Mouse (Mus musculus) thymus, postnatal 0 days (tissue): Measurements from ENCODE around the gene Grcc10. TPM values are rescaled to one million over a fixed set of nuclear protein-coding genes. Genes with fewer than 3 reads are reported as not detected.

Experiments
- DNase-seq: peaks from one replicate; pipeline ENCODE4 v3.0.0-alpha.2; 2015; ENCODE audit warnings: low spot score
- polyA plus RNA-seq: library from polyadenylated mRNA; unstranded; fragments of >200 nt; fragmentation: Nextera tagmentation; extraction: Ambion mirVana; gene quantifications from 2 replicates; pipeline ENCODE4 v1.2.1, GENCODE M21; 2015

Gene Grcc10
- polyA plus RNA-seq, 1 experiment from 2014 or later = 541 TPM

GRCm38 (mm10) chr6:124732476-124733370 is 8.5 kb downstream of the Grcc10 start:
- DNase-seq = peak; percentile 80

DNA sequence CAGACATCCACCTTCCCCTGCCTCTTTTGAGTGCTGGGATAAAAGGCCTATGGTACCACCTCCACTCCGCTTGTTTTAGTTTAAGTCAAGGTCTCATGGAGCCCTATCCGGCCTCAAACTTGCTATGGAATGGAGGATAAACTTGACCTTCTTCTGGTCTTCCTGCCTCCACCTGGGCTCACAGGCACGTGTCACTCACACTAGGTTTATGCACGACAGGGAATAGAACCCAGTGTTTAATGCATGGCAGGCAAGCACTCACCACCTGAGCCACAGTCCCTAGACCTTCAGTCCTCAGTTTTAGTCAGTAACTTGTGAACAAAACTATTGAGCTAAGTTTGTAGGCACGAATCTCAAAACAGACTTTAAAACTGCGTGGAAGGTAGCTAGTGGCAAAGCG is 10.1 kb downstream of the Grcc10 start:
- DNase-seq = no peak

DNA sequence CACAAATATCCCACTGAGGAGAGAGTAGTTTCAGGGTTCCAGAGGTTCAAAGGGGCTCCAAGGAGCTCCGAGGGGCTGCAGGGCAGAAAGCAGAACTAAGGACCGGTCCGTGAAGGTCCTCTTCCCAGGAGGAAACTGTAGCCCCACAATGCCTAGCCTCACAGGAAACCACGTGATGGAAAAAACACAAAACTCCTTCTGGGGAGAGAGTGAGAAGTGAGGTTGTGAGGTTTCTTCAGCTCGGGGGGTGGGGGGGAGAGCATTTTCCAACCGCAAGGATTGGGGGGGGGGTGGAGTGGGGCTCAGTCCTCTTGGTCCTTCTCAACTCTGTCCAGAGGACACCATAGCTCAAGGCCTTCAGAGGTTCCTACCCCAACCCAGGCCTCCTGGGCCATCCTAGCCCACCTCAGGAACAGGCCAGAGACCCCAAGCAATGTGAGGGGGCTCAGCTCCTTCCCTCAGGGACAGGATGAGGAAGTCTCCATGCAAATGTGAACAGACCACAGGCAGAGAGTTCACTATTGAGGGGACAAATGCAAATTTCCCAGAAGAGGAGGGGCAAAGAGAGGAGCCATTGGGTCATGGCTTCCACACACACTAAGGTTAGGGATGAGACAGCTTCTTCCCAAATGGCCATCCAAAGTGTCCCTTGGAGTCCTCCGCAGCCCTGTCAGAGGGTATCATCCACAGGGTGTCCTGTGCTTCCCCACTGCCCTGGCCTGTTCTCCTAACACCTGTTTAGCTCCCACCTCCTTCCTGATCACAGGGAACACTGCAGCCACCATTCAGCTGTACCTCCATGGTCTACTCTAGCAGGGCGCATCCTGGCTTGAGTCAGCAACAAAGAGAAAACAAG is 11.1 kb downstream of the Grcc10 start:
- peak; percentile 62 for DNase-seq

GRCm38 (mm10) chr6:124728621-124729020 is 12.6 kb downstream of the Grcc10 start:
- DNase-seq = no peak

- DNase-seq = no peak
These were observed 16.7 kb downstream of the Grcc10 start for GRCm38 (mm10) chr6:124724472-124724871.

DNA sequence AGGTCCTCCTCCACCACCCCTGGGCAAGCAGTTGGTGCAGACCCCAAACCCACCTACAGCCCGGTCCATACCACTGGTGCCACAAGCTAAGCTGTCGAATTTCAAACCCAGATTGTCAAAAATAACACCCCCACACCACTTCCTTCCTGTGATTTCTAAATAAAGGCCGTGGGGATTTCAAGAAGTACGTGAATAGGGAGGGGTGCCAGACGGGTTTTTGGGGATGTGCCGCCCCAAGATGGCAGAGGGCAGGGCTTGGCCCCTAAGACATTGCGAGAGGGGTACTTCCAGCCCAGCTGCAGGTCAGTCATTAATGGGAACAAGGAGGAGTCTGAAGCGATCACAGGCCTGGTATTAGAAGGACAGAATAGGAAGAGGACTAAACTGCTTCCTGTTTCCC is 17.6 kb downstream of the Grcc10 start:
- DNase-seq = no peak

DNA sequence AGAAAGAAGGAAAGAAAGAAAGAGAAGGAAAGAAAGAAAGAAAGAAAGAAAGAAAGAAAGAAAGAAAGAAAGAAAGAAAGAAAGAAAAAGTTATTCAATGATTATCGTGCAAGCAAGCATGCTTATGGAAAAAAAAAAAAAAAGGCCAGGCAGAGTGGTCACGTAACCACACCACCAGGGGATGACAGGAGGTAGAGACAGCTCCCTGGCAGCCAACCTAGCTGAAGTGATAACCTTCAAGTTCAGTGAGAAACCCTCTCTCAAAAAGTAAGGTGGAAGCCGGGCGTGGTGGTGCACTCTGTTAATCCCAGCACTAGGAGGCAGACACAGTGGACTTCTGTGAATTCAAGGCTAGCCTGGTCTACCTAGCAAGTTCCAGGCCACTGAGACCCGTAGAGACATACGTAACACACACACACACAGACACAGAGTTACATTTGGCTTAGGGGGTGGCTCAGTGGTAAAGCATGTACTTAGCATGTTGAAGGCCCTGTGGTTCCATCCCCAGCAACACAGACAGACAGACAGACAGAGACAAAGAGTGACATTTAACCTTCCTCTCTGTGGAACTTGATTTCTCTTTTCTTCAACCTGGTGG is 18.2 kb downstream of the Grcc10 start:
- DNase-seq = no peak

DNA sequence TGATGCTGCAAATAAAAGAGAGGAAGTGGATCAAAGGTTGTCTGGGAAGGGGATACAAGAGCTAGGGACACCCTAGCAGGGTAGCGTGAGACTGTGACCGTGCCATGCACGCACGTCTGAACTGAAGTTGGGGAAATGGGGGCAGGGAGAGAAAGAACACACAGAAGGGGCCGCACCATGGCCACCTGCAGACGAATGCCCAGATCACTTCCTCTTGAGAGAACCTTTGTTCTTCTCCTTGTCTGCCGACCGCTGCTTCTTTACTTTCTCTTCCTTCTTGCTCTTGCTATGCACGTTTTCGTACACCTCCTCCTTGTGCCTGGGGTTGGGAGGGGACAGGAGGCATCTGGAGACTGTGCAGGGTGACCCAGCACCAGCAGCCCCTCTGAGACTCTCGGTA is 20.3 kb downstream of the Grcc10 start:
- peak; percentile 73 for DNase-seq

DNA sequence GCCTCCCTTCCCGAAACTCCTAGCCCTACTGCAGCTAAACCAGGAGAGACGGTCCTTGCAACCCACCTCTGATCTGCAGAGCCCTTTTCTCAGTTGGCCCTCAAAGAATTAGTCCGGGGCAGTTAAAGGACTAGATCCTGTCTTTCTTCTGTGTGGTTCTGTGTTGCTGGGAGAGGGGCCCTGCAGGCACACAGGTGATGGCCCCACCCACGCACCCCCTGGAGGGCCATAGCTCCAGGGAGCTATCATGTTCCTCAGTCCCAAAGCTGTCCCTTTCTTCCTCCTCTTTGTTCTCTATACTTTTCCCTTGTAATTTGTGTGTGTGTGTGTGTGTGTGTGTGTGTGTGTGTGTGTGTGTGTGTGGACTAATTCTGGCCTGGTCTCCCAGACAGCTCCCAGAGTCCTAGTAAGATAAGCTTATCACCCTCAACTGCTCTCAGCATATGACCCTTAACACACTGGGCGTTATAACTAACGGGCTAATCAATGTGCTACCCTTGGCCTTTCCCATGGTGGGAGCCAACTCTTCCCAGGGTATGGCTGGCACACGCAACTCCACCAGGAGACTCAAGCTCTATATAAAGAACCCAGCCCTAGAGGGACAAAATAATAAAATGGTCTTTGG is 21.7 kb downstream of the Grcc10 start:
- DNase-seq = no peak

DNA sequence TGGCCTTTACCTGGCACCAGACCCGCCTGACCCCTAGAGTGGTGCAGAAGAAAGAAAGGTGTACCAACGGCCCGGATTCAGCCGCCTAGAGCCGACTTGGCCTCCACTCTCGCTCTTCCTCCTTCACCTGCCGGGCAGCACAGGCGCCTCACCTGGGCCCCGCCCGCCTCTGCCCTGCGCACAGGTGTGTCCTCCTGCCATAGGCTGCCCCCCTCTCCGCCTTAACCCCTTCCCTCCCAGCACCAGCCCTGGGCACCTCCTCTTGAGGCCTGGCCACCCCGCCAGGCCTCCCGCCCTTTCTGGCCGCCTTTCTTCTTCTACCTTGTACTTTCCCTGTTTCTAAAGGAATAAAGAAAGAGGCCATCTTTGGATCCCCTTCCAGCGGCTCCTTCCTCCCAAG is 22.5 kb downstream of the Grcc10 start:
- no peak for DNase-seq

- DNase-seq = no peak
These were observed 23.2 kb downstream of the Grcc10 start for GRCm38 (mm10) chr6:124717968-124718367.

GRCm38 (mm10) chr6:124716864-124717490 is 24.2 kb downstream of the Grcc10 start:
- no peak for DNase-seq

GRCm38 (mm10) chr6:124712918-124713317 is 28.3 kb downstream of the Grcc10 start:
- no peak for DNase-seq

DNA sequence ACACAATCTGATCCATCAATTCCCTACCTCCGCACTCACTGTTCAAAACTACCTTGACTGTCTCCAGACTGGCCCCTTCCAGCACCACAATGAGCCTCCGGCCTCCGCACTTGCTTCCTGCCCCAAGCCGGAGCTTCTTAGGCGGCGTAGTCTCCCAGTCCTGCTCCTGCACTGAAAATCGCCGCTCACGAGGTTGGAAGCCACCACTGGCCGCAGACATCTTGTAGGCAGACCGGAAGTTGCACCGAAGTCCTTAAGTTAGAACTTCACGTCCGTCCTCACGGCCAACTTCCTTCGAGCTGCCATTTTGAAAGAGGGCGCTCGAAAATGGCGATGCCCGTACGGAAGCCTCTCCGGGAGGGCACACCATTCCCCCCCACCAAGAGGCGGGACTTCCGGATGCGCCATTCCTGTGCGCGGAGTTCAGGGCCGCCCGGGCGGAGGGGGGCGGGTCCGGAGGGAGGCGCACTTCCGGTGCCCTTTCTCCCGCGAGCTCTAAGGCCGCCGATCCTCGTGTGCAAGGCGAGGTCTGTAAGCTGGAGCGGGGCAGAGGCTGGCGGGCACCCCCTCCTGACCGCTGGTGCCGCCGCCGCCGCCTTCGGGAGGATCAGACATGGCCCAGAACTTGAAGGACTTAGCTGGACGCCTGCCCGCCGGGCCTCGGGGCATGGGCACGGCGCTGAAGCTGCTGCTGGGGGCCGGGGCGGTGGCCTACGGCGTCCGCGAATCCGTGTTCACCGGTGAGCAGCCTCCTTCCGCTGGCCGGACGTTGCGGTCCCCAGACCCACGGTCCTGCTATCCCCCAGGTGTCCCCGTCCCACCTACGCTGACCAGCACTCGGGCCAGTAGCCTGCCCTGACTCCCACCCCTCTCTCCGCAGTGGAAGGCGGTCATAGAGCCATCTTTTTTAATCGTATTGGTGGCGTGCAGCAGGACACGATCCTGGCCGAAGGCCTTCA is 29.1 kb downstream of the Grcc10 start, which contains the start of the genes Emg1 and Phb2:
Emg1 (minus strand) TSS at position 355 of the 959 bp plus-strand sequence.
Phb2 (plus strand) TSS at position 513 of the 959 bp plus-strand sequence.
- DNase-seq = peak; percentile 98

- DNase-seq = no peak
These were observed 32.8 kb downstream of the Grcc10 start for GRCm38 (mm10) chr6:124708289-124708889.

- no peak for DNase-seq
These were observed 35.0 kb downstream of the Grcc10 start for GRCm38 (mm10) chr6:124706061-124706627.

DNA sequence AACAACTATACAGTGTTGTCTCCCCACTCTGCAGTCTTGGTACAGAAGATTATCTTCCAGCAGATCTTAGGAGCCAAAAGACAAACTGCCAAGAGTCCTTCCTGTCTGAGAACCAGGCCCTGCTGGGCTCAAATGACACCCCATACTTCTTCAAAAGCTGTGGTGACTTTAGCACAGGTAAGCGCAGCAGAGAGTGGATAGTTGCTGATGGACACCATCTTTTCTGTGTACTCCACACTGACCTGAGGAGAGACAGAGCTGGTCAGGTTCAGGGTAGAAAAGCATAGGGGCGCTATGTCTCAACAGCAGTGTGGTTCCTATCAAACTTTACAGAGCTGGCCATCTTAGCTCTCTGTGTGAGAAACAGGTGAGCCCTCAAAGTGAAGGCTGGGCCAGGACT is 36.8 kb downstream of the Grcc10 start:
- no peak for DNase-seq

DNA sequence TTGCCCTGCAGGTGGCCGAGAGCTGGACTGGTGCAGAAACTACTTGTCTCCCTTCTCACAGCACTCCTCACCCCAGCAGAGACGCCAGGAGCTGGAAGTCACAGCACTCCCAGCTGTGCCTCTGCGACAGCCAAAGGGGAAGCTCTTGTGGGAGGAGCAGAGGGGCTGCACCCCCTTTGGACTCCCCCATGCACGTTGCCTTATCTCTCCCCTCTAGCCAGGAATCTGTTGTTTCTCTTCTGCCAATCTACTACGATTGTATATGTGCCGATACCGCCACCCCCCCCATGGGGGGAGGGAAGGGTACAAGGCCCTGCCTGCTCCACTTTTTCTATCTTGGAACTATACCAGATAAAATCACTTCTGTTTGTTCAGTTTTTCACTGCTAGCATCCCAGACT is 37.4 kb downstream of the Grcc10 start:
- DNase-seq = no peak

GRCm38 (mm10) chr6:124702784-124703103 is 38.4 kb downstream of the Grcc10 start:
- peak; percentile 82 for DNase-seq
